Mouse (Mus musculus) frontal cortex, postnatal 25 days (tissue): ENCODE data around the gene Adtrp.
A peak's percentile ranks its signal among the peaks of the same experiment; 100 is the strongest.

Experiments used
- DNase-seq, 2 experiments: peaks; one replicate each; pipeline ENCODE4 v3.0.0; 2022; ENCODE audit warnings: low spot score in 2 of 2

Adtrp gene

DNA sequence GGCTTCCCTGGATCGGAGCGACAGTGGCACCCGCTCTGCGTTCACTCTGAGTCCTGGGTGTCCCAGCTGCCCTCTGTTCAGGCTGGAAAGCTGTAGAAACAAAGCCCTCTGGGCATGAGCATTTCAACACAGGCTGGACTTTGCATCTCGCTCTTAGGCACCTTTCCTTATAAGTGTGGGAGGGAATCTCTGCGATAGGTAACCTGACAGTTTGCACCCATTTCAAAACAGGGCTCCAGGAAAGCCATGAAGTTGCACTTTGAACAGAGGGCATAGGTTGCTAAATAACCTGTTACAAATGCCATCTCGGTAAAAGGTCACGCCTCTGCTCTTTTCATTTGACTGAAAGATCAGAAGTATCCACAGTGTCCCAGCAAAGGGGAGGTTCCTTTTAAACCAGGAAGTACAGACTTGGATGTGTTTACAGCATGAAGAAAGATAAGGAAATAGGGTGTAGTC is 19.2 kb downstream of the Adtrp start:
- DNase-seq: no peak

DNA sequence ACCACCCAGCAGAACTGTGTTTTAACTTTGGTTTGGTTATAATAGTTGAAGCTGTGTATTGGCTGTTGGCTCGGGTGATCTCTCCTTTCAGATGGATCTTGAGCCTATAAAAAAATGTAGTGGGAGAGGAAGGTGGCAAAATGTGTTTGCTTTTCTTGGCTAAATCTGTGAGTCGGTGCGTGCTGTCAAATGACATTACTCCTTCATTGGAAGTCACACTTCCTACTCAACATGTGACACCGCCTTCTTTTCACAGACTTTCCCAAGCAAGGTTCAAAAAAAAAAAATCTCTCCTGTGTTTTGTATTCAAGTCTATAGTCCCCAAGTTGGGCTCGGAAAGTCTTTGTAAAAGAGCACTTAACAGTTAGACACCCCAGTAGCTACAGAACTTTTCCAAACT is 19.9 kb downstream of the Adtrp start:
- DNase-seq: no peak

DNA sequence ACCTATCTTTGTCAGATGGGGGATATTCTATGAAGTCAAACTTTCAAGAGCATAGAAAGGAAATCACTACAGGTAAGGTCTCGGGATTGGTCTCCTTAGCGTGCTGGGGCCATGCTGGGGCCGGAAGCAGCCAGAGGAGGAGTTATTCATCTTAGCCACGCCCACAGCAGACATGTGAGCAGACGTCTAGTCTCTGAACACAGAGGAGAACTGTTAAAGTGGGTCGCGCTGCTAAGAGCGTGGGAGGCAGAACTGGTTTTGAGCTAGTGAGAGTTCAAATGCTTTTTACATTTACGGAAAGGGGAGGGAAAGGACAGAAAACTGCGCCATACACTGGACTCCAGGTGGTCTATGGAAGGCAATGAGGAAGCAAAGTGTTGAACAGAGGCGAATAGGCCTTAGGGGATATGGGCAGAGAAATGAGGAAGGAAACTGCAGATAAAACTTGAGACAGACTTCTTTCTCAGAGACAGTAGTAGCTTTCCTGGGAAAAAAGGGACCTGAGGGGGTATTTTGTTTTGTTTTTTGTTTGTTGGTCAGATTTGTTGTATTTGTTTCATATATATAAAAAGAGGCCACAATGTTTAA is 22.0 kb downstream of the Adtrp start:
- no peak for DNase-seq

DNA sequence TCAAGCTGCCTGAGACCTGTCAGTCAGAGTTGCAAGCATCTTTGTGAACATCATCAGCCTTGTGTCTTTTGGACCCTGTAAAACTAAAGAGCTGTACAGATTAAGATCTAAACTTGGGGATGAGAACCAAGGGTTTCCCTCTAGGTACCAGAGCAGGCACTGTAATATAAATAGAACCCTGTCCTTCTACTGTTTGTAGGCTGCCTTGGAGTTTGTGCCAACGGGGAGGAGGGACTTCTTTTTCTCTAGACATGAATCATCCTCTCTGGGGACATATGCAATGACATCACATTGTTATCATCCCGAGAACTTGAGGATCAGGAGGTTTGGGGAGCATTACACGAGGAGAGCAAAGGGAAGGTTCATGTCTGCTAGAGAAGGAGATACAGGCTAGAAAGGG is 24.4 kb downstream of the Adtrp start:
- no peak for DNase-seq

DNA sequence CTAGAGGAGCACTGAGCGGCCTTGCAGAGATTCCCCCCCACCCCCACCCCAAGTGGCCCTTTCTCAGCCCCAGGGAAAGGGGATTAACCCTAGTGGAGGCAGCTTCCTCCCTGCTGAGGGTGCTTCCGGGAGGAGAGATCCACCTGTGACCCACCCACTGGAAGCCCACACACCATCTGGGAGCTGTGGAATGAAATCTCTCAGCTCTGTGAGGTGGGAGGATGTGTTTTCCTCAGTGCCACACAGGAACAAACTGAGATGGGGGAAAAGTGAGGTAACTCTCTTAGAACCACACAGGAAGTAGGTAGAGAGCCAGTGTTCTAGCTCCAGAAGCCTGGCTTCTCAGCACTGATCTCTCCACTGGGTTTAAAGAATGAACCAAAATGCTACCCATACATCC is 24.9 kb downstream of the Adtrp start:
- peak in 1 of 2 experiments; percentile 43 for DNase-seq

DNA sequence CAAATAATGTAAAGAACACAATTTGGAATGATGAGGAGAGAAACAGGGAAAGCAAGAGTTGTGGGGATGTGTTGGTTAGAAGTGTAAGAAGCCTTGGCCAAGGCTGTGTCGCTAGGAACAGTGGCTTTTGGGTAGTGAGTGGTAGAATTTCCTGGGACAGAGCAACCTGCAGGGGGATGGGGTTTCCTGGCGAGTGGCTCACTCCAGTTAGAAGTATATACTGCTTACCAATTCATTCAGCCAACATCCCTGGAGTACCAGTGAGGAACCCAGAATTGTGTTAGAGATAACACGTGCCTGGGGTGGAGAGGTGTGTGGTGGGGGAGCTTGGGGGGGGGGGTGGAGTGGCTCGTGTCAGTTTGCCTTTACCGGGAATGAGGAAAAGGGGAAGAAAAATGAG is 25.4 kb downstream of the Adtrp start:
- no peak for DNase-seq

DNA sequence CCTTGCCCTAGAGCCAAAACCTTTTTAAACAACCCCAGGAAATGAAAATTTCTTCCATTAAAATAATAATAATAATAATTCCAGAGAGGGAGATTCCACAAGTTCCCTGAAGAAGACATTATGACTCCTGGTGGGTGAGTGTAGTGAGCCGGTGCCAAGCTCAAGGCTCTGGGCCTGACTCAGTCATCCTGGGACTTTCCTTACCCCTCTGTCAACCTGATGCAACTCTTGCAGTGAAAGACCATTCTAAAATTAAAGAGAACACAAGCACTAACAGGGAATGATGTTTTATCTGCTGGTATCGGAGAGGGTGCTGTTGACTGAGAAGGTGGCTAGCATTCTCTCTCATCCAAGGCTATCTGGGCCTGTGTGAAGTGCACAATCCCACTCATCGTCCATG is 26.5 kb downstream of the Adtrp start:
- DNase-seq: no peak

DNA sequence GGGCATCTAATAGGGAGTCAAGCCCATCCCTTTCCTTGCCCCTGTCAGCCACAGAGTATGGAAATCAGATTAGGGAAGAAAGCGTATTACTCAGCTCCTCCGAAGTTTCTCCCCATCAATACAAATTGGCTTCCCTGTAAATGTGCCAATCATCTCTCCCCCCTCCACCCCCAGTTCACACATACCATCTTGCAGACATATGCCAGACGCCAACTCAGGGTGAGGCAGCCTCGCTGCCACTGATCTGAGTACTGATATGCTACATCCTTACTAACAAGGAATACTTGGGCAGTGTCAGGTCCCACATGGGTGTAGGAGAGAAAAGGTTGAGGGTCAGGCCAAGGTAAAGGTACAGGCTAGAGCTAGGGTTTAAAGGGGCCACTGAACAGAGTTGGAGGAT is 27.6 kb downstream of the Adtrp start:
- DNase-seq: no peak

DNA sequence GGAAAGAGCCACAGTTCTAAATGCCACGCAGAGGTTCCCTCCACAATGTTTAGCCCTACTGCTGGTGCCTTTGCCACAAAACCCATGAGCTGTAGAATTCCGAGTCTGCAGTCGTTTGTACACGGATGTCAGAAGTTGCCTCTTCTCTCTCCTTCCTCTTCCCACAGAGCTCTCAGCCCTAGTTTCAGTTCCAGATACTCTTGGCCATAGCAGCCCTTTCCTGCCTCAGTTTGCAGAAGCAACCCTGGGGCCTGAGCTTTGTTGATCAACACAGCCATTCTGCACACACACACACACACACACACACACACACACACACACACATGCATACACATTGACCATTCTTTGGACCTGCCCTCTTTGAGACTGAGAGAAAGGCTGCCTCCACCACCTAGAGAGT is 28.0 kb downstream of the Adtrp start:
- DNase-seq: no peak

DNA sequence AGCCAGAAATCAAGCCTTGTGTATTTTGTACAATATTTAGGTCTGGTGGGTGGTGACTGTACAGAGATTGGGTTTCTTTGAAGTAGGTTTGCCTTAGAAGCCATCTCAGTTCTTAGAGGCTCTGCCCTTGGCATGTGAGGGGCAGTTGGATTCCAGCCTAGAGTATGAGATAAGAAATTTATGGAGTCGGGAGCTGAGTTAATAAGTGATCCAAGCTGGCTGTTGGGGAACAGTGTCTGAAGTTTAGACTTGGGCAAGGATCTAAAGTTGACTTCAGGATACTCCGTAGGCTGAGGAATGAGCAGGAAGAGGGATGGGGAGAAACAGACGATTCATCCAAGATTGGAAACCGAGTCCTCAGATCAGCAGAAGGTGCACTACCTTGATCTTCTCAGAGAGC is 29.9 kb downstream of the Adtrp start:
- no peak for DNase-seq

DNA sequence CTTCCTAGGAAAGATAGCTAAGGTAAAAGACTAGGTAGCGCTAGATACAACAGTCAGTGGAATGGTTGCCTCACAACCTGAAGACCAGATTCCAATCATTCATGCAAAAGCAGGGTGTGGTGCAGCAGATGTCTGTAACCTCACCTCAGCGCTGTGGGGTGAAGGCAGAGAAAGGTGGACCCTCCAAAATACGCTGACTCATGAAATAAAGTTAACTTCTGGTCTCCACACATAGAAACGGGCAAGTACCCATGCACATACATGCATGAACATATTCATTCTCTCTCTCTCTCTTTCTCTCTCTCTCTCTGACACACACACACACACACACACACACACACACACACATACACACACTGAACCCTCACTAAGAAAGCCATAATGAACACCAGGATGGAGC is 30.8 kb downstream of the Adtrp start:
- DNase-seq: no peak

DNA sequence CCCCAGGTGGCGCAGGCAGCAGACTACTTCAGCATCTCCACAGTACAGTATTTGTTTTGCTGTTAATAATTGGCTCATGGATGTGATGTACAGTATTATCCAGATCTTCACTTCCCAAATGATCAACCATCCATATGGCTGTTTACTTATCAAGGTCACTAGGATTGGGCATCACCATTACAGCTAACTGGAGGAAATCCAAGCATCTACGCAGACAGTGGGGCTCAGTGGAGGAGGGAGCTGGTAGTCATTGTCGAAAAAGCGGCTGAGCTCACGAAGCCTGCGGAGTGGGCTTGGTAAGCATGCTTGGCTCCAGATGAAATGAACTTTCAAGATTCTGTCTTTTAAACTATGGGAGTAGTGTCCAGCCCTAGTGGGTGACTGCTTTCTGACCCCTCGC is 36.7 kb downstream of the Adtrp start:
- no peak for DNase-seq

DNA sequence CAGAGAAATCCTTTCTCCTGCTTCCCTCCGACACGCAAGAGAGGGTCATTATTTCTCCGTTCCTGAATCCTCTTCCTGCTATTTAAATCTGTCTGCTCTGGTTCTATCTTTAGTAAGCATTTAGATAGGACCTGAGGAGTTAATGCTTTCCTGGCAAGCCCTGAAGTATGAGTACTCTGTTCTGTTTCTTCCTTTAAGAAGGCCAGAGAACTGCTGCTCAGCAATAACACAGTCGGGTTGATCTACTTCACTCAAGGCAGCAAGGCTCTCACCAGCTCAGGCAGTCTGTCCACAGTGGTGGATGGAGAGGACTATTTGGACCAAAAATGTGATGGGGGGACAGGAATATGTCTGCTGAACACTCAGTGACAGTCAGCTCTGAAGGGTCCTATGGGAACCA is 39.7 kb downstream of the Adtrp start:
- DNase-seq: no peak

DNA sequence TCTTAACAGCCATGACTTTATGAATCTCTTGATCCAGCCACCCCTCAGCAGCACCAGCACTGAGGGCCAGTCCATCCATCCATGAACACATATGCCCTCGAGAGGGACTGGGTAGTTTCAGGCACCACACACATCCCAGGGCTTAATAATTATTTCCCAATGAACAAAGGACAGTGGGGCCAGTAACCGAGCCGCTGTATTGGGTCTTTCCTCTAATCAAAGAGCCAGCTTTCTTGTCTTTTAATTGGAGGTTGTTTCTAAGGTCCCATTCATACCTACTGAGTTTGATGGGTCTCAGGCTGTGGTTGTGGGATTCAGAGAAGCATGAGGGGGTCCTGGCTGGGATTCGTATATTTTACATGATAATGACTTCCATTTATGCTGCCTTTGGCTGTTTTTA is 40.2 kb downstream of the Adtrp start:
- no peak for DNase-seq

DNA sequence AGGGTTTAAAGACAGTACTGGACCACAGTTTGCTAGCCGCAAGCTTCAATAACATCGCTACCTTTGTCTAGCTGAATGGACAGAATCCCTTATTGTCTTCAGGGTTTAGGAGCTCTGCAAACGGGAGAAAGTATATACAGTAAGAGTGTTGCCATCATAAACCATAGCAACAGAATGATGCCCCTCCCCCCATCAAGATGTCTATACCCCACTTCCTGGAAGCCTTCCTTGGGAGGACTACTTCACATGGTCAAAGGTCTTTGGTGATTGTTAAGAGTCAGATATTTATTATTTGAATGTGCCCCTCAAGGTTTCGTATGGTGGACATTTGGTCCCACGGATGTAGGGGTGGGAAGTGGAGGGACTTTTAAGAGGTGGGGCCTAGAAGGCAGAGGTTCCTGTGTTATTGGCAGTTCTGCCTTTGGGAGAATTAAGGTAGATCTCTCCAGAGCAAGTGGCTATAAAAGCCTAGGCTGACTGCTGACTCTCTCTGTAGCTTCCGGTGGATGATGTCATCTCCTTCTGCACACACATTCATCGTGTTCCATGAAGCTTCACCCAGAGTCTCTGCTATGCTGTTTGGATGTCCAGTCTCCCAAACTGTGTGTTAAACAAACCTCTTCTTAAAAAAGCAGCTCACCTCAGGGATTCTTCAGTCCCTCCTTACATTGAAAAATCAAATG is 42.2 kb downstream of the Adtrp start:
- DNase-seq: no peak

DNA sequence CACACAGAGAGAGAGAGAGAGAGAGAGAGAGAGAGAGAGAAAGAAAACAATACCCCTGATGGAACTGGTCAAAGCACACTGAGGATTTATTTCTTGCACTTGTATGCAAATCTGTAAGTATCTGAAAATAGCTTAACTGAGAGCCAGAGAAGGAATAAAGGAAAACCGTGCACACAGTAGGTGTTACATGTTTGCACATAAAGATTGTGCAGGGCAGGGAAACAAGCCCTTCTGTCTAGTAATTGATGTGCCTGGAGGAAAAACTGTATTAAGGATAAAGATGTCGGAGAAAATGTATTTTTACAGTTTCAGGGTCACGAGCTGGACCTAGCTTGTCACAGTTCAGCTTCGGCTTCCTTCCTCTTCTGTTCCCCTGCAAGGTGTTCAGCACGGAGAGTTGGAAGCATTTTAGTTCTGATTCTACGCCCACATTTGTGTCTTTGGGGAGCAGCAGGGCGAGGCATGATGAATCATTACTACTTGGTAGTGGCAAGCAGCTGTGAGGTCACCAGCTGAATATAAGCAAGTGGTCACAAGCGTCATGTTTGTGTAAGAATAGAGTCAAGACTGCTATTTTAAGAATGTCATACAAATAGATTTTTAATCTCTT is 43.7 kb downstream of the Adtrp start:
- no peak for DNase-seq

DNA sequence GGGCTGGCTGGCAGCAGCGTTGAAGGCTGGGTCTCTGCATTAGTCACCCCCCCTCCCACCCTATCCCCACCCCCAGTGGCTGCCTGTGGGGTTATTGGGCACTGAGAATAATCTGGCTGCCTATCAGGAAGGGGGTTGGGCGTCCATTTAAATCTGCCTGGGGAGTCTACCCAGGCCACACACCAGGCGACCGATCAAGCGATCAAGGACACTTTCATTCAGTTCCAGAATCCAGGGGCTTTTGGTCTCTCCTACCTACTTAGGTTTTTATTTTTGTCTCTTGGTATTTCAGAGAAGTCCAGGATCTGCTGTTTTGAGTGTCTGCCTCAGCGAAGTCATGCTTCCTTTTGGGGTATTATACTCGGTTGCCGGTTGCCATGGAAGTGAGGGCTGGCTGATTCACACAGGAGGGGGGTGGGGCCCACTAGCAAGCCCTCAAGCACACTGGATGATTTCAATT is 46.3 kb downstream of the Adtrp start:
- peak; percentile 51 to 71 for DNase-seq

DNA sequence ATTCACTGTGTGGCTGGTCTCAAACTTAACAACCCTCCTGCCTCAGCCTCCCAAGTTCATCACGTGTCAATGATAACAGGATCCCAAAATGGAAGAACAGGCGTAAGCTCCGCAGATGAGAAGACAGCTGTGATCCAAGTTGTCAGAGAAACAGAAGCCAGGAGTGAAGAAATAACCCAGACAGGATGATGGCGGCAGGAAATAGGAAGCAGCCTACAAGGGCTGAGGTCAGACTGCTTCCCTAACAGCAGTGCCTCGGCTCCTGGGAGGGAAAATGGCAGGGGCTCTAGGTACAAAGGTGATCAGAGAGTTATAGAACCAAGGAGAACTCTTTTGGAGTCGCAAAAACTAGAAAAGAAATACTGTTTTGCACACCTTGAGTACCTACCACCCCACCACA is 54.6 kb downstream of the Adtrp start:
- DNase-seq: no peak

DNA sequence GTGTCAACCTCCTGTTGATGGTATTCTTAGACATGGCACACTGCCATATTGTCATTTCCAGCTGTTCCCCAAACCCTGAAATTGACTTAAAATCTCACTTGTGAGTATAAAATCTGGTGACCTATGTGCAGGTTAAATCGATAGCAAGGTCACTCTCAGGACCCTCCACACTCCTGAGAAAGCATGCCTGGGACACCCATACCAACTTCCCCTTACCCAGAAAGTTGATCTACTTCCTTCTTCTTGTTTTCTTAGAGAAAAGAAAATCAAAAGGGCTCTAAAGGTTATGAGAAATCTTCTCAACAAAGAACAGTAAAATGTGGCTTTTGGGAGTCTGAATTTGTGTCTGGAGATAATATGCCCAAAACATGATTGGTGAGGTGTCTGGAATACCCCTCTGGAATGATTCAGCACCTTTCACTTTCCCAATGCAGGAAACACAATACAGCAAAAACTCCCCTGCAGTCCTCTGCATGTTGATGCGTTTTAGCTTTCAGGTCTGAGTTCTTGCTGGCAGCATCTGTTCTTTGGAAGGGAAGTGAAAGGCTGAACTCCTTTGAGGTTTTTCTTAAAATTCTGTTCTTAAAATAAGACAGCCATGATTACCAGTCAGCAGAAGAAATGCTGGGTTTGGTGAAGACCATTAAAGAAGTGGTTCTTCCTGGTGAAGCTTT is 59.5 kb downstream of the Adtrp start:
- DNase-seq: no peak

DNA sequence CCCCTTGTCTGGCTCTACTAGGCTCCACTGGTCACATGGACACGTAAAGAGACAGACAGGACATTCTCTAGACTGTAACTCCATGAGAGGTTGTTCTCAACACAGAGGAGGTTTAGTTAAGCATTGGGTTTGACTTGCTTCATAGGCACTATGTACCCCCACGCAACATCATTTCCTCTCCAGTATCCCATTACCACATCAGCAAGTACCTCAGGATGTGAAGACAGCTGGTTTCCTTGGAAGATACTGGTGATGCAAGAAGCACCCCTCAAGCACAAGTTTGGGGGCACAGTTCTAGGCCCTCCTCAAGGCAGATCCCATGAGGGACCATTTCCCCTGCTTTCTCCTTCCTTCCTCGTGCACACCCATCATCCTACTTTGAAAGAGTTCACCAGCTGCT is 60.8 kb downstream of the Adtrp start:
- no peak for DNase-seq

DNA sequence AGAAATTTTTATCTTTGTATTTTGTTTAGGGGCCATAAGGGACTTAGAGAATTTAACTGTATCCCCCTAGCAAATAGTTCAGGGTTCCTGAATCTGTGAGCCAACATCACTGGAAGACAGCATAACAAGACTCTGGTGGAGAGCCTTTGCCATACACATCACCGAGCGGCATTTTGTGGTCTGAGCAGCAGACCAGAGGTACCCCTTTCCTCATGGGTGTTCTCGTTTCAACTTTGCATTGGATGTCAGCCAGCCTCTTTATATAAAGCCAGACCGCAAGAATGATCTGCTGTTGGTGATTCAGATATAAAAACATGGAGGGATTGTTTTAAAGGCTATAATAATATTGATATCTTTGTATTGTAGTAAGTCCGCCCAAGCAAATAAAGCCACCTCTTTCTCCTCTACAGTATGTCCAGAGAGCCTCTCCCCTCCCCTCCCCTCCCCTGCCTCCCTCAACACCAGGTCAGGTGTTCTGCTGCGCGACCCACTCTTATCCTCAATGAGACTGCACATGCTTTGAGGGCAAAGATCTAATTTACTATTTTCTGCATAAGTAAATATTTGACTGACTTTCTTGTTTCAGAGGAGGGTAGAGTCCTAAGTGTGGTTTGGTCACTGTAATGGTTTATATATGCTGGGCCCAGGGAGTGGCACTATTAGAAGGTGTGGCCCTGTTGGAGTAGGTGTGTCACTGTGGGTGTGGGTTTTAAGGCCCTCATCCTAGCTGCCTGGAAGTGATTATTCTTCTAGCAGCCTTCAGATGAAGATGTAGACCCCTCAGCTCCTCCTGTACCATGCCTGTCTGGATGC is 62.4 kb downstream of the Adtrp start:
- no peak for DNase-seq

DNA sequence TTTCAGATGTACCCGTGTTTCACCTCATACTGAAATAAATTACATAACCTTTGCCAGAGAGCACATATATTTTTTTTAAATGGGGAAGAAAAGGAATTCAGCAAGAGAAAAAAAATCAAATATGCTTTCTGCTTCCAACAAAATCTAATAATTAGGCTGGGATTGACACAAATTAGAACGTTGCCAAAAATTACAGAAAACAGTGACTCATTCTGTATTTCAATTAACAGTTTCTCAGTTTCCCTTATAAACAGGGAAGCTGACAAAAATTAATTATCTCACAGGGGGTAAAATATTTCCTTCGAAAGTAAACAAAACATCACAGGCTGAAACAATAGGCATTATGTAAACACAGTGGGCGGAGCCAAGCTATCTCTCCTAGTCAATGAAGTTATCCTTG is 67.2 kb downstream of the Adtrp start:
- no peak for DNase-seq
